Mouse (Mus musculus): ENCODE results near the gene Olfr911-ps1.

Gene Olfr911-ps1

GRCm38 (mm10) chr9:38521280-38521679 lies at the start of gene Olfr911-ps1:
Olfr911-ps1 (plus strand) TSS chr9:38521580.
- no peak for DNase-seq

GRCm38 (mm10) chr9:38486785-38487184 lies 34.6 kb upstream of the Olfr911-ps1 start, which contains the start of gene Olfr906:
Olfr906 (plus strand) TSS chr9:38487085.
- DNase-seq: no peak

- DNase-seq: no peak
Measured at GRCm38 (mm10) chr9:38495501-38495900, 25.9 kb upstream of the Olfr911-ps1 start, which contains the start of gene Olfr907. Olfr907 (plus strand) TSS chr9:38495801.

- no peak for DNase-seq
Measured at GRCm38 (mm10) chr9:38512353-38512752, 9.0 kb upstream of the Olfr911-ps1 start.

GRCm38 (mm10) chr9:38537549-38537948 lies 16.2 kb downstream of the Olfr911-ps1 start, which contains the start of gene Olfr910:
Olfr910 (plus strand) TSS chr9:38537849.
- no peak for DNase-seq

Measured in layer of hippocampus, adult 9-11 months (tissue).